Mouse (Mus musculus) testis, adult 2 months (tissue): ENCODE results near the gene Ifit3.

Experiments used
- CTCF ChIP-seq: fragments of 200-500 bp; IDR thresholded peaks from 2 replicates; pipeline ENCODE4 v1.5.1; 2012; ENCODE audit warnings: low read depth, mild to moderate bottlenecking, inconsistent platforms, low read length, moderate library complexity; ENCODE audit not compliant: control insufficient read depth, insufficient read depth, insufficient replicate concordance
- POLR2A ChIP-seq: fragments of 200-500 bp; IDR thresholded peaks from 2 replicates; pipeline ENCODE4 v1.6.1; 2012; ENCODE audit warnings: low read depth, mild to moderate bottlenecking, inconsistent platforms, low read length, moderate library complexity; ENCODE audit not compliant: control insufficient read depth

- TF ChIP-seq POLR2A: no peak
- no peak for TF ChIP-seq CTCF
These were observed 20.8 kb upstream of the Ifit3 start for GRCm38 (mm10) chr19:34562556-34562955.
